Mouse (Mus musculus): Measurements from ENCODE around the gene Cmtm6.

Cmtm6 gene

DNA sequence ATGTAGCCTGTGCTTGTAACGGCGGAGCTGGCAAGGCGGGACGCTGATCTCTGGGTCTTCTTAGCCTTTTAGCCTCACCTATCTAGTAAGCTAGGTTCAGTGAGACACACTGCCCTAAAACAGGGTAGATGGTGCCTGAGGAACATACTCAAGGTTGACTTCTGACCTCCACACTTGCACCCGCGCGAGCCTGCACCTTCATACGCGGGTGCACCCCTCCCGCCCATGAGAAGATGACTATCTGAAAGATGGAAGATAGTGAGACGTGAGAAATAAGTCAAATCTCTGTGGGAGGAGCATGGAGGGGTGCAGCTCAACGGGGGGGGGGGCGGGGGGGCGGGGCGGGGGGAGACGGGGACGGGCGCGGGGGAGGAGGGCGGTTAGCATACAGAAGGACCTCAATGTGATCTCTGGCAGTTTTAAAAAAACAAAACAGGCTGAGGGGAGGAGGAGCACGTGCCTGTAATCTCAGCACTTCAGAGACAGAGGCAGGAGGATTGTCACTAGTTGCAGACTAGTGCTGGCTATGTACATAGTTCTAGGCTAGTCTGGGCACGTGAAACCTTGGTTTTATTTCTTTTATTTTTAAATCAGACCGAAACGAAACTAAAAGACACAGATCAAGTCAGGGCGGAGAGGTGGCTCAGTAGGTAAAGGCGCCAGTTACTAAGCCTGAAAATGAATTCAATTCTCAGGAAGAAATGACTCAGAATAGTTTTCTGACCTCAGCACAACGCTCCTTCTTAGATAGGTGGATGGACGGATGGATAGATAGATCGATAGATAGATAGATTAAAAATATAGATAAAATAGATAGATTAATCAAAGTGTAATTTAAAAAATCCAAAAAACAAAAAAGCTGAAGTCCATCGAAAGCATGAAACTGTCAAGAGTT lies 758 bp upstream of the Cmtm6 start:
- peak in 1 of 2 experiments; percentile 34 for DNase-seq

DNA sequence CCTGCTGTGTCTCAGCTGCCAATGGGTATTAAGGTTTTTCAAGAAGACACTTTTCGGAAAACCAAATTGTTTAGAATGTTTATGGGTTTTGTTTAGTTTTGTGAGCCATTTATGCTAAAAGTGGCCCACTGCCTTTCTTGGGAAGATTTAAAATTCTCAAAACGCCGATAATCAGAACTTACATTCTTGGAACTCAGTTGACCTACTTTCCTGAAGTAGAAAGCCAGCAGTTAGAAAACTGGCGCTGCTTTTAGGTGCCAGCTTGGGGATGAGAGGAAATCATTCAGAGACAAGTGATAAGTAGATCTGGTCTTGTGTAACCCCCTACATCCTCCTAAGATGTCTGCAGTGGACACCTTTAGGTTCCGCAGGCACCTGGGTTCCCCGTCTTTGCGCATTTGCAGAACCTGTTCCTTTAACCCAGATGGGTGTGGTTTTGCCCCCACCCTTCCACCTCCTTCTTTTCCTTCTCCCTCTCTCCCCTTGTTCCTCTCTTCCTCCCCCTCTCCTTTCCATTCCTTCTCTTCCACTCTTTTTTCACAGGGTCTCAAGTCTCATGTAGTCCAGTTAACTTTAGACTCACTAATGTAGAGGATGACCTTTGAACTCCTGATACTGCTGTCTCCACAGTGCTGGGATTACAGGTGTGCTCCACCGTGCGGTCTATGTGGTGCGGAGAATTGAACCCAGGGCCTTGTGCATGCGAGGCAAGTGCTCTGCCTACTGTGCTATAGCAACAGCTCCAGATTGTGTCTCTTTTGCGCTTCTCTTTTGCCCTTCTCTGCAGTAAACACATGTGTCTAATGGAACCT lies 1.2 kb downstream of the Cmtm6 start:
- peak in 1 of 2 experiments; percentile 39 for DNase-seq

- DNase-seq, result no peak
These were observed 2.3 kb downstream of the Cmtm6 start for GRCm38 (mm10) chr9:114733238-114733637.

- DNase-seq, result peak; percentile 62 to 69
These were observed 5.5 kb downstream of the Cmtm6 start for GRCm38 (mm10) chr9:114736442-114736841.

DNA sequence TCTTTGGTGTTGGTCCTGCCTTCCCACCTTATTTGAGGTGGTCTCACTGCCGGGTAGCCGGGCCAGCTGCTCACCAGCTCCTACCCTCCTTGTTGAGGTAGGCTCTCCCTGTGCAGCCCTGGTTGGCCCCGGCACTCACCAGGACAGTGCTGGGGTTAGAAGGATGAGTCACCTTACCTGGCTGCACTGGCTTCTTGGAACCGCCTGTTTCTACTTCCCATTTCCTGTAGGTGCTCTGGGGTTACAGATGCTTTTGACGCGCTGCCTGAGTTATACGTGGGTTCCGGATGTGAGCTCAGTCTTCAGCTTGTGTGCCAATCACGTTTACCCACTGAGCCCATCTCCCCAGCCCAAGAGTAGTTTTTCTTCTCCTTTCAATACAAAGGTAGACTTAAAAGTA lies 9.4 kb downstream of the Cmtm6 start:
- DNase-seq, result no peak

DNA sequence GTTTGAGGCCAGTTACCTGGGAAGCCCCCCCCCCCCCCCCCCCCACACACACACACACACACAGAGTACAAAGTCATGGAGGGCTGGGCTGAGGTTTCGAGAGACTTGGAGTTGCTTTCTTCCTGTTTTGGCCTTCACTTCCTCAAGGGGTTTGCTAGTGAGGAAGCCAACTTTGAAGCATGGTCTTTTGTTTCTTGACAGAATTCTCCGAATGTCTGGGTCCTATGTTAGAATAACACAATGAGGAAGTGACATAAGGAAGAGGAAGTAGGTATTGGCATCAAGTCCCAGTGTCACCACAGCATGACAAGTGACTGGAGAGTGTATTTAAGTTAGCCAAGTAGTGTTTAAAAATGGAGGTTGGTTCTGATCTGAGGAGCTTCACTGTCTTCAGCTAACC lies 11.8 kb downstream of the Cmtm6 start:
- DNase-seq, result no peak

GRCm38 (mm10) chr9:114745163-114745562 lies 14.2 kb downstream of the Cmtm6 start:
- DNase-seq, result no peak

GRCm38 (mm10) chr9:114745654-114746053 lies 14.7 kb downstream of the Cmtm6 start:
- no peak for DNase-seq

- no peak for DNase-seq
These were observed 16.1 kb downstream of the Cmtm6 start for GRCm38 (mm10) chr9:114747012-114747411.

DNA sequence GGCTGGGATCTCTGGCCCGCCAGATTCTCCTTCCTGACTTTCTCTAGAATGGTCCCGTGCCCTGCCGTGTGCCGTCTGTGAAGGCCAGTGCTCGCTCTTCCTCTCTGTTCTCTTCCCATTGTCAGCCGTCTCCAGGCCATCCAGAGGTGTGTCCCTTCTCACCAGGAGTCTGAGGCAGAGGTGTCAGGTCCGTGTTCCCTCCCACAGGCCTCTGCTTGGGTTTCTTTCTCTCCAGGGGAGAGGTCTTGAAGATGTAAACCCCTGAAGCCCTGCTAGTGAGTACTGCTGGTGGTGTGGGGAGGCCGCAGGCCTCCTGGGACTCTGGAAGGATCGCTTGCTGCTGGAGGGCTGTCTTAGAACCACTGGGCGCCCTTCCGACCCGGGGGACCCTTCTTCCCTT lies 16.6 kb downstream of the Cmtm6 start:
- no peak for DNase-seq

GRCm38 (mm10) chr9:114751582-114751981 lies 20.7 kb downstream of the Cmtm6 start:
- DNase-seq, result no peak

DNA sequence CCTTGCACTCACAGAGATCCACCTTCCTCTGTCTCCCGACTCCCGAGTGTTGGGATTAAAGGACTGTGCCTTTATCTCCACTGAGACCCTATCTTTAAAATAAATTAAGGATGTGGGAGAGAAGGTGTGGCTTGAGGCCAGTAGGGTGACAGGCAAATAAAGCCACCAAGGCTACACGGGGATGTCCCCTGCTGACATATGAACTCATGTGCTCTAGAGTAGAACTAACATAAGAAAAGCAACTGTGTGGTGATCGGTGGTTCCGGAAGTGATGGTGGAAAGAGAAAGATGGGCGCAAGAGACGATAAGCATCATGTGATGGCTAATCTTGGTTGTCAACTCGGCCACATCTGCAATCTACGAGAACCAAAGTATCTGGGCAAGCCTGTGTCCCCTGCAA lies 21.4 kb downstream of the Cmtm6 start:
- DNase-seq, result no peak

- peak; percentile 93 to 96 for DNase-seq
These were observed 22.1 kb downstream of the Cmtm6 start for GRCm38 (mm10) chr9:114752863-114753484.

- no peak for DNase-seq
These were observed 27.4 kb downstream of the Cmtm6 start for GRCm38 (mm10) chr9:114758272-114758671.

GRCm38 (mm10) chr9:114758801-114759200 lies 27.9 kb downstream of the Cmtm6 start:
- DNase-seq, result no peak

- no peak for DNase-seq
These were observed 29.0 kb downstream of the Cmtm6 start for GRCm38 (mm10) chr9:114759886-114760285.

GRCm38 (mm10) chr9:114760353-114760752 lies 29.4 kb downstream of the Cmtm6 start:
- no peak for DNase-seq

DNA sequence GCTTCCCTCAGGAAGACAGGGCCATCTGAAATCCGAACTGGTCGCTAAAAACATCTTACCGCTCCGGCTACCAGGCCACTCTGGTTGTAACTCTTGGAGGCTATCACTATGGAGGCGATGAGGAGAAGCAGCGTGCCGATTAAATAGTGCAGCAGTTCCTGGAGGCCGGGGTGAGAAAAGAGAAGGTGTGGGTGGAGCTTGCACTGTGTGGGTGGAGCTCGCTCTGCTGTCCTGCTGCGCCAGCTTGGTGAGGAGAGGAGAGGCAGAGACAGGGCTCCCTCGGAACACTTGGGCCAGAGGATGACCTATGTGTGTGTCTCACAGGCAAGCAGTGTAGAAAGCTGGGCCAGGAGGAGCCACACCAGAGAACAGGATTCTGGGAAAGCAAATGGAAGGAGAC lies 30.9 kb downstream of the Cmtm6 start:
- no peak for DNase-seq

GRCm38 (mm10) chr9:114763341-114763740 lies 32.4 kb downstream of the Cmtm6 start:
- DNase-seq, result peak in 1 of 2 experiments; percentile 81

DNA sequence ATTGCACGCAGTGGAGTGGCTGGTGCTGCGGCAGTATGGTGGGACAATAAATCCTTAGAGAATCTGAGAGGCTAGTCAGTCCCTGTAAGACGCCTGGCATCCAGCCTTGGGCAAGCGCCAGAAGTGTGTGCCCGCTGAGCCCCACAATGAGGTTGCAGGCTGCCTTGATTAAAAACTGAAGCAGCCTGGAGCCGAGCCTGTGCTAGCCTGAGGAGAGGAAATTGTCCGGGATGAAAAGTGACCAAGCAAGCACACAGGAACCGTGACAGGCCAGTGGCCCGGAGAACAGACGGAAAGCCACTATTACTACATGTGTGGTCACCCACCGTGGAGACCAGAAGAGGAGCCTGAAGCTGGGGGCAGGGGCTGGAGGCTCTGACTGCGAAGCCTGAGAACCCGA lies 36.1 kb downstream of the Cmtm6 start:
- DNase-seq, result peak in 1 of 2 experiments; percentile 48

DNA sequence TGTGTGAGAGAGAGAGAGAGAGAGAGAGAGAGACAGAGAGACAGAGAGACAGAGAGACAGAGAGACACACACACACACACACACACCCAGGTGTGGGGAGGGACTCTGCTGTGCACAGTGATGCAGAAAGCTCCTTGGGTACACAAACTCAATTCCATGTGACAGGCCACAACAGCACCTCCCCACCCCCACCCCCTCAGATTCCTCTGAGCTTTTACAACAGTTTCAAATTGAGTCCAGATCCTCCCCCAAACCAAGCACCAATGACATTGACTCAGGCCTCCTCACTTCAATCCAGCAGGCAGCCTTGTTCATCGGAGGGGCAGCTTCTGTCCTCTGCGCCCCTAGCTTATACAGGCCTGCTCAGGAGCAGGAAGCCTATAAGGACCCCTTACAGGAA lies 36.6 kb downstream of the Cmtm6 start:
- no peak for DNase-seq

DNA sequence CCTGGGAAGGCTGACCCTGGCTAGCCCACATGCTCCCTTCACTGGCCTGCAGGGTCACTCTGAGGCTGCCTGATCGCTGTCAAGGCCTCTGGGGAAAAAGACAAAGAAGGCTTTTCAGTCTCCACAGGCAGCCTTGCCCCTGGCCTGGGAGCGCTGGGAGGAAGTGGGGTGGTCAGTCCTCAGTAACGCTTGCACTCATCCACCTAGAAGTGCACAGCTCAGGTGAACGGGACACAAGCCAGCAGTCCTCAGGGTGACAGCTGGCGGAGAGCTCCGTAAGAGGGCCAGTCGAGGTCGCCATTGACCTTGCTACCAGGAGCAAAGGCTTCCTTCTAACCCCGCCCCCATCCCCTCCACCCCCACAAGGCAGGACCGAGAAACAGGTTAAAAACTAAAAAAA lies 37.1 kb downstream of the Cmtm6 start:
- DNase-seq, result peak in 1 of 2 experiments; percentile 38

GRCm38 (mm10) chr9:114770224-114770623 lies 39.3 kb downstream of the Cmtm6 start:
- no peak for DNase-seq

Measured in kidney, postnatal 36 days (tissue).